Mouse (Mus musculus): ENCODE data around the gene Ckb. TPM values are rescaled to one million over a fixed set of nuclear protein-coding genes. Genes with fewer than 3 reads are reported as not detected.
"Not testable (repeated sequence)": the region's sequence is repeated elsewhere in the genome, so short reads cannot be mapped to it uniquely, and the experiment has no call there.

The Ckb gene
- polyA plus RNA-seq, 1 experiment = 13.2 TPM

DNA sequence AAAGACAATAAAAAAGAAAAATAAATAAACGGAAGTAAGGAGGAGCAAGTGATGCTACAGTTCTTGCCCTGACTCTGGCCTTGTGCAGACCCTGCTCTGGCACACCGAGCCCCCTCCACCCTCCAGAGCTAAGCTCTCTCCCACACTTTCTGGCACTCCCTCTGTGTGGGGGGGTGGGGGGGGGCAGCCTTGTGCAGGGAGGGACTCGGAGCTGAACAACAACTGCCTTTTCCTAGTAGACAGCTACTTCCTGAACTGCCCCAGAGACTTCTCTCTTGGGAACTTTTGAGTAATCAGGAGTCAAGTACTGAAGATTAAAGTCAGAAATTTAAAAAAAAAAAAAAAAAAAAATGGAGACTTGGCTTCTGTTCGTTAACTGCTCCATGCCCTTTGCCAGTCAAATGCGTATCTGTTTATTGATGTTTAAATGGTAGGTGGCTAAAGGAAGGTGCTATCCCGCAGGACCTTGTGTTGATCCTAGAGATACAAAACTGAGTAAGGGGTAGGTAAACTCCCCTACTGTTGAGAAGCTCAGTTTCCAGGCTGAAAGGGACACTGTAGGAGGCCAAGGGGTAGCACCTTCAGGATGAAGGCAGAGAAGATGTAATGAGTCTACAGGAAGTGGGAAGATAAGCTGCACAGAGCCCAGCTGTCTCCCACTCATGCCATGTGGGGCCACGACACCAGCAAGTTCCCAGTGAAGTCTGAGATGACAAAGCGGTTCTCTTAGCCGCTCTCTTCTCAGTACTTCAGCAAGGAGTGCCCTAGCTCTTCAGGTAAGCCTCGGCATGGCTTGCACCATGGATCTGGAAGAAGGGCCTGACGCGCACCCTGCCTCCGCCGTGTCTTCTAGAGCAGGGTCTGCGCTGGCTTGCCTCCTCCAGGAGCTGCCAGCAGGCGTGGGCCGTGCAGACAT, 8.7 kb downstream of the Ckb start:
- Histone ChIP-seq H3K4me1 (ENCODE audit: control insufficient read depth, insufficient read depth, low read length) (peaks cover 5% of the 10 kb centered on the region), H3K27ac (ENCODE audit: control insufficient read depth, insufficient read depth, low read depth, low read length) (peak overlapping the region; percentile 12), H3K27me3 (ENCODE audit: control insufficient read depth, insufficient read depth, low read length) (no peaks in the 10 kb centered on the region), H3K36me3 (ENCODE audit: control insufficient read depth, insufficient read depth, low read length) (no peaks in the 10 kb centered on the region), H3K4me3 (ENCODE audit: control insufficient read depth, low read depth, low read length) (no peak overlapping the region)
- TF ChIP-seq CTCF (IDR thresholded peaks at IDR 0.05; ENCODE audit: control insufficient read depth, insufficient read depth, insufficient replicate concordance, low read depth, low read length) = 0 out of 2 replicates have a peak, but pooled peaks have one; percentile 2
- TF ChIP-seq POLR2A (IDR thresholded peaks at IDR 0.05; ENCODE audit: control insufficient read depth, low read depth, low read length) = no peak

DNA sequence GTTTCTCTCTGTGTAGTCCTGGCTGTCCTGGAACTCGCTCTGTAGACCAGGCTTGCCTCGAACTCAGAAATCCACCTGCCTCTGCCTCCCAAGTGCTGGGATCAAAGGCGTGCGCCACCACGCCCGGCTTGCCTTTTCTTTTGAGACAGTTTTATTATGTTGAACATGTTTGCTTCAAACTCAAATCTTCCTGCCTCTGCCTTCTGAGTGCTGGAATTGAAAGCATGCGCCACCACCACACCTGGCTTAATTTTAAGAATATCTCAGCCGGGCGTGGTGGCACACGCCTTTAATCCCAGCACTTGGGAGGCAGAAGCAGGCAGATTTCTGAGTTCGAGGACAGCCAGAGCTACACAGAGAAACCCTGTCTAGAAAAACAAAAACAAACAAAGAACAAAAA, 10.6 kb downstream of the Ckb start:
- not testable (repeated sequence) for H3K27me3 ChIP-seq (ENCODE audit: control insufficient read depth, insufficient read depth, low read length); H3K27ac ChIP-seq (ENCODE audit: control insufficient read depth, insufficient read depth, low read depth, low read length); H3K4me3 ChIP-seq (ENCODE audit: control insufficient read depth, low read depth, low read length); H3K4me1 ChIP-seq (ENCODE audit: control insufficient read depth, insufficient read depth, low read length); H3K36me3 ChIP-seq (ENCODE audit: control insufficient read depth, insufficient read depth, low read length)

DNA sequence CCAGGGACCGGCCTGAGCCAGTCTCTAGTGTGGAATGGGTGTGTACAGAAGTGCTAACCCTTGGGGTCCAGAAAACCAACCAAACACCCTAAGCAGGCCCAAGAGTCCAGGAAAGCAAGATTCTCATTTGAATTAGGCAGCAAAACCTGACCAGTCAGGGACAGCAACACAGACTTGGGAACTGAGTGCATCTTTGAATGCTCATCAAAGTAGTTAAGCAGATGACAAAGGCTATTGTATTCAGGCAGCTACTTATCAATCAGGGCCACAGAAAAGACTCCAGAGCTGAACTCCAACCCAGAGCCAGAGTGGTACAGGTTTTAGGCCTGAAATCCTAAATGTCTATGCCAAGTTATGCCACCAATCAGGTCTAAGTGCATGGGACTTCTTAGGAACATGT, 11.5 kb downstream of the Ckb start:
- Histone ChIP-seq H3K4me1 (ENCODE audit: control insufficient read depth, insufficient read depth, low read length) (peaks cover 5% of the 10 kb centered on the region), H3K36me3 (ENCODE audit: control insufficient read depth, insufficient read depth, low read length) (no peaks in the 10 kb centered on the region), H3K4me3 (ENCODE audit: control insufficient read depth, low read depth, low read length) (no peak overlapping the region), H3K27ac (ENCODE audit: control insufficient read depth, insufficient read depth, low read depth, low read length) (no peak overlapping the region), H3K27me3 (ENCODE audit: control insufficient read depth, insufficient read depth, low read length) (no peaks in the 10 kb centered on the region)
- TF ChIP-seq CTCF (IDR thresholded peaks at IDR 0.05; ENCODE audit: control insufficient read depth, insufficient read depth, insufficient replicate concordance, low read depth, low read length) (no peak), POLR2A (IDR thresholded peaks at IDR 0.05; ENCODE audit: control insufficient read depth, low read depth, low read length) (no peak)

DNA sequence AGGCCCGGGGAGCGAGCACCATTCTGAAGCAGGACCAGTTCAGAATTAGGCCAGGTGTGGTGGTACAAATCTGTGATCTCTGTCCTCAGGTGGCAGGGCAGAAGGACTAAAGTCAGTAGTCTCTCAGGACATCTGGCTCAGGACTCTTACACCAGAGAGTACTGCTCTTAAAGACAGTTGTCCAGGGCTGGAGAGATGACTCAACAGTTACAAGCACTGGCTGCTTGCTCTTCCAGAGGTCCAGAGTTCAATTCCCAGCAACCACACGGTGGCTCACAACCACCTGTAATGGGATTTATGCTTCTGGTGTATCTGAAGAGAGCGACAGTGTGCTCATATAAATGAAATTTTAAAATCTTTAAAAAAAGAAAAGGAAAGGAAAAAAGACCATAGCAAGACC, 12.8 kb downstream of the Ckb start:
- Histone ChIP-seq H3K4me3 (ENCODE audit: control insufficient read depth, low read depth, low read length) (no peak overlapping the region), H3K4me1 (ENCODE audit: control insufficient read depth, insufficient read depth, low read length) (peaks cover 4% of the 10 kb centered on the region), H3K27me3 (ENCODE audit: control insufficient read depth, insufficient read depth, low read length) (no peaks in the 10 kb centered on the region), H3K36me3 (ENCODE audit: control insufficient read depth, insufficient read depth, low read length) (no peaks in the 10 kb centered on the region; the same call in 1 of the 2 replicates), H3K27ac (ENCODE audit: control insufficient read depth, insufficient read depth, low read depth, low read length) (no peak overlapping the region)
- TF ChIP-seq CTCF (IDR thresholded peaks at IDR 0.05; ENCODE audit: control insufficient read depth, insufficient read depth, insufficient replicate concordance, low read depth, low read length) (no peak), POLR2A (IDR thresholded peaks at IDR 0.05; ENCODE audit: control insufficient read depth, low read depth, low read length) (no peak)

DNA sequence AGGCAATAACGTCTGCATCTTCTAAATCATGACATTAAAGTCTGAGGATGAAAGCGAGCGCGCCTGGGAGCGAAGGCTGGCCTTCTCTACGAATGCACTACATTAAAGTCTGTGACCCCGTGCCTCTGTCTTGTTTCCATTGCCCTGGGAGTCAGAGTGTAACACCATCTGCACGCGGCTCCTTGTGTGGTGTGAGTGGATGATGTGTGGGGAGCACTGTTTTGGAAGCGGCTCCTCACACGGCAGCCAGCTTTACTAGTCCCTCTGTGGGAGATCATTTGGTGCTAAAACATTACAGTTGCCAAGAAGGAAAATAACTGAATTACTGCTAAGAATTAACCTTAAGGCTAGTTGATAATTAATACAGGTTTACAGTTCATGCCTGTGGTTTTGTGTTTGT, 16.4 kb downstream of the Ckb start:
- TF ChIP-seq CTCF (IDR thresholded peaks at IDR 0.05; ENCODE audit: control insufficient read depth, insufficient read depth, insufficient replicate concordance, low read depth, low read length) (no peak), POLR2A (IDR thresholded peaks at IDR 0.05; ENCODE audit: control insufficient read depth, low read depth, low read length) (no peak)
- Histone ChIP-seq H3K27me3 (ENCODE audit: control insufficient read depth, insufficient read depth, low read length) (no peaks in the 10 kb centered on the region), H3K4me3 (ENCODE audit: control insufficient read depth, low read depth, low read length) (no peak overlapping the region), H3K27ac (ENCODE audit: control insufficient read depth, insufficient read depth, low read depth, low read length) (no peak overlapping the region), H3K4me1 (ENCODE audit: control insufficient read depth, insufficient read depth, low read length) (no peaks in the 10 kb centered on the region; the same call in 1 of the 2 replicates), H3K36me3 (ENCODE audit: control insufficient read depth, insufficient read depth, low read length) (no peaks in the 10 kb centered on the region; the same call in 1 of the 2 replicates)

DNA sequence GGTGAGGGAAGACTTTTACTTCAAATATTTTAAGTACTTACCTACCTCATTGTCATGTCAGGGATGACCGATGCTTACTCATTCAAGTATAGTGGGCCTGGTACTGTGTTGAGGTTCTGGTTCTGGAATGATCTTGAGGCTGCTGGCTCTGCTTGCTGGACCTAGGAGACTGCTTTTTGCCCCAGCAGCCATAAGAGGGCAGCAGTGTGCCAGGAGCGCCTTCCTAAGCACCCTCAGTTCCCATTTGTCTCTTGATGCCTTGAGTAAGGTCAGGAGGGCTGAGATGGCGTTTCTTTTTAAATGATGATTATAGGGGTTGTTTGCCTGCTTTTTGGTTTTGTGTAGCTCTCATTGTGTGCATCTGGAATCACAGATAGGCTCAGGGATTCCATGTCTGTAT, 18.7 kb downstream of the Ckb start:
- H3K27ac ChIP-seq (ENCODE audit: control insufficient read depth, insufficient read depth, low read depth, low read length) = no peak overlapping the region
- no peaks in the 10 kb centered on the region; the same call in none of the 2 replicates for H3K36me3 ChIP-seq (ENCODE audit: control insufficient read depth, insufficient read depth, low read length)
- no peaks in the 10 kb centered on the region for H3K4me1 ChIP-seq (ENCODE audit: control insufficient read depth, insufficient read depth, low read length)
- peak; percentile 65; the same call in 1 of the 2 replicates for TF ChIP-seq CTCF (IDR thresholded peaks at IDR 0.05; ENCODE audit: control insufficient read depth, insufficient read depth, insufficient replicate concordance, low read depth, low read length)
- TF ChIP-seq POLR2A (IDR thresholded peaks at IDR 0.05; ENCODE audit: control insufficient read depth, low read depth, low read length) = no peak
- no peak overlapping the region for H3K4me3 ChIP-seq (ENCODE audit: control insufficient read depth, low read depth, low read length)
- no peaks in the 10 kb centered on the region for H3K27me3 ChIP-seq (ENCODE audit: control insufficient read depth, insufficient read depth, low read length)

DNA sequence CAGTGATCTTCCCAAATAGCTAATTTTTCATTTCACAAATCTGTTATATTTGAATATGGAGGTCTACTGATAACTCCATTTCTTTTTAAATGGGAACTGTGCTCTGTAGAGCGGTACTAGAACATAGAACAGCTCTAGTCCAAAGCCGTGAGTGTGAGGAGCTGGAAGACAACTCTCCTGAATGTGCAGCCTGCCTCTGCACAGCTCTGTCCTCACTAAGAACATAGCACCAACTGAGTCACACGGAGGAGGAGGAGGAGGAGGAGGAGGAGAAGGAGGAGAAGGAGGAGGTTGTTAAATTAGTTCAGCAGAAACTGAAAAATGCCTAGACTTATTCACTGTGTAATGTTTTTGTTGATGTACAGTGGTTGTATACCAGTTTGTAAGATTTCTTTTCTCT, 19.2 kb downstream of the Ckb start:
- Histone ChIP-seq H3K4me1 (ENCODE audit: control insufficient read depth, insufficient read depth, low read length) (no peaks in the 10 kb centered on the region), H3K36me3 (ENCODE audit: control insufficient read depth, insufficient read depth, low read length) (no peaks in the 10 kb centered on the region; the same call in none of the 2 replicates), H3K27me3 (ENCODE audit: control insufficient read depth, insufficient read depth, low read length) (no peaks in the 10 kb centered on the region), H3K27ac (ENCODE audit: control insufficient read depth, insufficient read depth, low read depth, low read length) (no peak overlapping the region), H3K4me3 (ENCODE audit: control insufficient read depth, low read depth, low read length) (no peak overlapping the region)
- no peak for TF ChIP-seq CTCF (IDR thresholded peaks at IDR 0.05; ENCODE audit: control insufficient read depth, insufficient read depth, insufficient replicate concordance, low read depth, low read length)
- TF ChIP-seq POLR2A (IDR thresholded peaks at IDR 0.05; ENCODE audit: control insufficient read depth, low read depth, low read length) = no peak

Measured in testis, adult 2 months (tissue).